Mouse (Mus musculus) ES-E14 (cell line): ENCODE measurements at regions not wholly inside any gene's neighbourhood (a gene's known extent, or its start where the extent isn't known, plus 50 kb on each side); places are given as distances from the start of the nearest gene placed in this dataset.

Experiments
- DNase-seq: peaks from one replicate; pipeline ENCODE4 v3.0.0-alpha.2; 2013; ENCODE audit warnings: low read depth, low spot score
- H3K27ac ChIP-seq: 2 replicates; pipeline ENCODE4 v1.5.1; 2012; ENCODE audit warnings: low read depth, mild to moderate bottlenecking, low read length, moderate library complexity, mixed read lengths; ENCODE audit not compliant: poor library complexity, insufficient read depth, severe bottlenecking
- H3K36me3 ChIP-seq: 2 replicates; pipeline ENCODE4 v1.6.1; 2012; ENCODE audit warnings: mild to moderate bottlenecking, low read length, moderate library complexity, mixed read lengths; ENCODE audit not compliant: control insufficient read depth, poor library complexity, insufficient read depth, severe bottlenecking
- H3K4me1 ChIP-seq, 2 experiments: fragments of 150-350 bp in 1 of 2; sonication (generic) in 1 of 2; 2 replicates each; pipeline ENCODE4 v1.6.1; 2012; ENCODE audit warnings: low read length in 2 of 2, mild to moderate bottlenecking in 1 of 2, mixed read lengths in 1 of 2; ENCODE audit not compliant: control insufficient read depth in 2 of 2, insufficient read depth in 2 of 2, poor library complexity in 1 of 2
- H3K4me3 ChIP-seq, 2 experiments: fragments of 150-350 bp in 1 of 2; sonication (generic) in 1 of 2; 2 replicates each; pipeline ENCODE4 v1.5.1; 2012; ENCODE audit warnings: low read length in 2 of 2, low read depth in 1 of 2, mild to moderate bottlenecking in 1 of 2, mixed read lengths in 1 of 2; ENCODE audit not compliant: insufficient read depth in 1 of 2, poor library complexity in 1 of 2, severe bottlenecking in 1 of 2
- H3K9ac ChIP-seq: 2 replicates; pipeline ENCODE4 v1.6.1; 2012; ENCODE audit warnings: low read depth, mild to moderate bottlenecking, low read length, mixed read lengths; ENCODE audit not compliant: poor library complexity, insufficient read depth, severe bottlenecking
- H3K9me3 ChIP-seq: fragments of 150-350 bp; sonication (generic); 2 replicates; pipeline ENCODE4 v1.6.1; 2012; ENCODE audit warnings: low read depth, mild to moderate bottlenecking, low read length; ENCODE audit not compliant: control insufficient read depth, insufficient read depth
- CHD2 ChIP-seq: IDR thresholded peaks from 2 replicates; pipeline ENCODE4 v1.6.1; 2014; ENCODE audit warnings: mild to moderate bottlenecking, low read depth, low read length, inconsistent platforms
- HCFC1 ChIP-seq: IDR thresholded peaks from 2 replicates; pipeline ENCODE4 v1.6.1; 2012; ENCODE audit warnings: low read length, inconsistent platforms, borderline replicate concordance; ENCODE audit not compliant: insufficient read depth
- MAFK ChIP-seq: IDR thresholded peaks from 2 replicates; pipeline ENCODE4 v1.6.1; 2014; ENCODE audit warnings: mild to moderate bottlenecking, low read depth, low read length, inconsistent platforms; ENCODE audit not compliant: insufficient read depth
- ZC3H11A ChIP-seq: IDR thresholded peaks from 2 replicates; pipeline ENCODE4 v1.6.1; 2012; ENCODE audit warnings: low read depth, mild to moderate bottlenecking, inconsistent platforms, low read length, borderline replicate concordance
- ZNF384 ChIP-seq: IDR thresholded peaks from 2 replicates; pipeline ENCODE4 v1.6.1; 2012; ENCODE audit warnings: low read depth, low read length, inconsistent platforms
- in situ Hi-C, 2 experiments: fragments of 600-800 bp; cut with MboI; formaldehyde crosslinking; loops; one replicate each; pipeline ENCODE4 v1.15.1; 2025; ENCODE audit warnings: low sequenced_read_pairs in 2 of 2, inconsistent platforms in 1 of 2; ENCODE audit not compliant: unreplicated experiment in 2 of 2

DNA sequence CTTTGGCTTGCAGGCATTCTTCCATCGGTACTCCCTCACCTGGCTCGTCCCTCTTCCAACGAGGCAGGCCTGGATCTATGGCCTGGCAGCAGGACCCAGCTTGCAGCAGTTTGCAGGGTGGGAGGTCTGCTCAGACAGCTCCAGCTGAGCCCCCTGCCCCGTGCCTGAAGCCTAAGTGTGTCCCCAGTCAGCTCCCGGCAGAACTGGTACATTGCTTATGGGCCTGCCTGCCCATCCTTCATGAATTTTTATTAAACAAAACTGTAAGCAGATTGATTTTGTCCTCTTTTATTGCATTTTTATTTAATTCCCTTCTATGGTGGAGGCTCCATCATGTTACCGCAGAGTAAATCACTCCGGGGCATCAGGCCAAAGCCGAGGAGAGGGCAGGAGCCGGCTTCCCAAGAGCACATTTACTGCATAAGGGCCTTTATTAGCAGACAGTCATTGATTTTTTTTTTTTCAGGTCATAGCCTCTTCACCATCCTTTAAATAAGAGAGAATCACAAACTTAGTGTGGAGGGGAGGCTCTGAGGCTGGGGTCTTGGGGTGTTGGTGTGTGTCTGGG is 269.9 kb downstream of the Dhx35 start:
- Histone ChIP-seq H3K36me3 (no peaks in the 10 kb centered on the region), H3K9ac (no peak overlapping the region), H3K9me3 (no peaks in the 10 kb centered on the region), H3K4me3 (no peak overlapping the region), H3K4me1 (peaks cover 0 to 4% of the 10 kb centered on the region in 2 experiments; a peak in 1 of 4 replicates), H3K27ac (no peak overlapping the region)
- in situ Hi-C loops, result no loop called here
- no peak for TF ChIP-seq HCFC1
- no peak for TF ChIP-seq ZNF384
- TF ChIP-seq MAFK, result no peak
- no peak for TF ChIP-seq ZC3H11A
- TF ChIP-seq CHD2, result no peak
- no peak for DNase-seq

DNA sequence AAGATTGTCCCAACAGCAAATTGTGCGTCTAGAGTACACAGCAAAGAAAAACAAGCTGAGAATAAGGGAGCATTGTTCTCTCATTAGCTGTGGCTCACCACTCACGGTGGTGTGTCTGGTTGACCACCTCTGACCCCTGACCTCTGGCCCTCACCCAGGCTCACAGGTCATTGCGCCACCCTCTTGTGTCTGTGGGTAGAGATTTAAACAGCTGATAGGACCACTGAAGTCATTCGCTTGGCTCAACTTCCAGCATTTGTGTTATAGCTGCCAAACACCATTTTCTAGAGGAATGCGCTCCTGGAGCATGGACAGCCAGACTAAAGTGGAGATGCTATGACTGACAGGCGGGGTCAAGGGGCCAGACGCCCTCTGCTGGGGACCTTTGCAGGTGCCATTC is 272.9 kb downstream of the Dhx35 start:
- no peak for DNase-seq
- Histone ChIP-seq H3K36me3 (no peaks in the 10 kb centered on the region), H3K27ac (no peak overlapping the region), H3K4me1 (peaks cover 0 to 6% of the 10 kb centered on the region in 2 experiments; a peak in 1 of 4 replicates), H3K9me3 (no peaks in the 10 kb centered on the region), H3K9ac (no peak overlapping the region), H3K4me3 (no peak overlapping the region)
- no peak for TF ChIP-seq ZC3H11A
- TF ChIP-seq HCFC1, result no peak
- no peak for TF ChIP-seq ZNF384
- TF ChIP-seq CHD2, result no peak
- TF ChIP-seq MAFK, result no peak
- in situ Hi-C loops, result no loop called here

DNA sequence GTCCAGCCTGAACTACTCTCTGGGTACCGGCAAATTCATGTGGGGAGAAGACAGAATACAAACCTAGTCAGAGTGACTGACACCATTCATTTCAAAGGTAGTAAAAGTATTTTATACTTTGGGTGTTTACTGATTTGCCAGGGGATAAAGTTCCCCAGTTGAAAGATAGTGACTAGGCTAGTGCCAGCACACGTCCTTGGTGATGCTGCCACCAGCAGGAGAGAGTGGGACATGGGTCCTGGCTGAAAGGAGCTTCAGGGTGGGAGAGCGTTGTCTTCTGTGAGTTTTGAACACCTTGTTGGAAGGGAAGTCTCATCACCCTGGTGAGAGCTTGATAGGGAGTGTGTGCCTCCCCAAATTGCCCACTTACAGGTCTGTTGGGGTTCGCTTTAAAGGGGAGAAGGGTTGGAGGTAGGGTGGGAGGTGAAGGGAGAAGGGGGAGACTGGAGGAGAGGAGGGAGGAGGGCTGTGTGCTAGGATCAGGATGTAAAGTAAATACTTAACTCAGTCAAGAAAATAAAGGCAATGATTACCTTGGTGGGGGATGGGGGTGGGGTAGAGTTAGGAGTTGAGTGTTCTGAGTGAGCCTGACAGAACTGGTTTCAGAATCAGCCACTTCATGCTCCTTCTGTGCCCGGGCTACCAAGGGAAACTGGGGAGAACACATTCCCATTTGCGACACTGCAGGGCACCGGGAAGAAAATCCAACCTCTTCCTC is 273.9 kb downstream of the Dhx35 start:
- no peak overlapping the region for H3K27ac ChIP-seq
- no peaks in the 10 kb centered on the region for H3K9me3 ChIP-seq
- in situ Hi-C loops, result no loop called here
- no peak overlapping the region for H3K9ac ChIP-seq
- TF ChIP-seq ZC3H11A (no peak), HCFC1 (no peak), MAFK (no peak), CHD2 (no peak), ZNF384 (no peak)
- no peak overlapping the region for H3K4me3 ChIP-seq
- H3K4me1 ChIP-seq, result peaks cover 0 to 6% of the 10 kb centered on the region in 2 experiments; a peak in 1 of 4 replicates
- DNase-seq, result no peak
- H3K36me3 ChIP-seq, result no peaks in the 10 kb centered on the region

- in situ Hi-C loops, result no loop called here
Observed at GRCm38 (mm10) chr2:159069180-159069579, 274.6 kb downstream of the Dhx35 start.

More at GRCm38 (mm10) chr2:159069180-159069579, 274.6 kb downstream of the Dhx35 start:
- Histone ChIP-seq H3K27ac (no peak overlapping the region), H3K36me3 (no peaks in the 10 kb centered on the region), H3K9ac (no peak overlapping the region), H3K4me3 (no peak overlapping the region), H3K4me1 (peaks cover 0 to 6% of the 10 kb centered on the region in 2 experiments; a peak in 1 of 4 replicates), H3K9me3 (no peaks in the 10 kb centered on the region)
- peak; percentile 40 for DNase-seq
- no peak for TF ChIP-seq ZC3H11A
- TF ChIP-seq ZNF384, result no peak
- TF ChIP-seq CHD2, result no peak
- TF ChIP-seq HCFC1, result no peak
- no peak for TF ChIP-seq MAFK
